Mouse (Mus musculus) lung, adult 2 months (tissue): ENCODE data around the gene Sf3a2.

ENCODE experiments used
- CTCF ChIP-seq: fragments of 200-500 bp; IDR thresholded peaks from 2 replicates; pipeline ENCODE4 v1.5.1; 2011; ENCODE audit warnings: mild to moderate bottlenecking, low read length, control low read depth; ENCODE audit not compliant: insufficient read depth
- POLR2A ChIP-seq: fragments of 200-500 bp; IDR thresholded peaks from 2 replicates; pipeline ENCODE4 v1.6.1; 2011; ENCODE audit warnings: low read depth, mild to moderate bottlenecking, control low read depth, low read length, borderline replicate concordance; ENCODE audit errors: extremely low read depth

GRCm38 (mm10) chr10:80804340-80804739 lies 6.3 kb downstream of the Sf3a2 start:
- TF ChIP-seq CTCF, result no peak
- no peak for TF ChIP-seq POLR2A
